Mouse (Mus musculus) kidney, adult 2 months (tissue): ENCODE measurements around the gene Dgkg.

Experiments
- CTCF ChIP-seq: fragments of 200-500 bp; conservative IDR thresholded peaks from 2 replicates; pipeline ENCODE4 v1.5.1; 2011; ENCODE audit warnings: low read depth, mild to moderate bottlenecking, control low read depth, low read length, moderate library complexity, mixed read lengths; ENCODE audit not compliant: insufficient read depth, insufficient read length
- POLR2A ChIP-seq: fragments of 200-500 bp; IDR thresholded peaks from one replicate; pipeline ENCODE4 v1.6.1; 2011; ENCODE audit warnings: low read depth, low read length, control low read depth

- TF ChIP-seq POLR2A, result no peak
- TF ChIP-seq CTCF, result no peak
Measured at GRCm38 (mm10) chr16:22434530-22434929, 222.5 kb downstream of the Dgkg start.
